Mouse (Mus musculus) thymus, adult 2 months (tissue): ENCODE data around the gene Hist1h4i.

ENCODE experiments used
- CTCF ChIP-seq: fragments of 200-500 bp; IDR thresholded peaks from 2 replicates; pipeline ENCODE4 v1.5.1; 2012; ENCODE audit warnings: mild to moderate bottlenecking, control low read depth, low read length, moderate library complexity, borderline replicate concordance; ENCODE audit not compliant: control insufficient read depth, poor library complexity, insufficient read depth; ENCODE audit errors: extremely low read depth
- POLR2A ChIP-seq: fragments of 200-500 bp; IDR thresholded peaks from 2 replicates; pipeline ENCODE4 v1.6.1; 2012; ENCODE audit warnings: mild to moderate bottlenecking, low read length, control low read depth, moderate library complexity; ENCODE audit not compliant: control insufficient read depth, poor library complexity, insufficient read depth; ENCODE audit errors: extremely low read depth

DNA sequence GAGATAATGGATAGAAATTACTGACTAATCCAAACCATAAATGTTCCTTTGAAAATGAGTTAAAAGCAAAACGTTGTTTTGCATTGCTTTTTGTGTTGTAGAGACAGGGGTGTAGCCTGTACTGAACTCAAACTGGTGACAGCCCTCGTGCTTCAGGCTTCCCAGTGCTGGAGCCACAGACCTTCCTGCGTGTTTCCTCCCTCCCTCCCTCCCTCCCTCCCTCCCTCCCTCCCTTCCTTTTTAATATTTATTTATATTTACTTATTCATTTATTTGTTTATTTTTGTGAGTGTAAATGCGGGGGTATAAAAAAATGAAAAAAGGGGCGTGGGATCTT lies 10.3 kb upstream of the Hist1h4i start:
- TF ChIP-seq POLR2A (no peak), CTCF (no peak)
